Mouse (Mus musculus): ENCODE data around the gene Ofcc1. TPM values are rescaled to one million over a fixed set of nuclear protein-coding genes. Genes with fewer than 3 reads are reported as not detected.

The Ofcc1 gene
- polyA plus RNA-seq, 1 experiment from 2014 or later: not detected

DNA sequence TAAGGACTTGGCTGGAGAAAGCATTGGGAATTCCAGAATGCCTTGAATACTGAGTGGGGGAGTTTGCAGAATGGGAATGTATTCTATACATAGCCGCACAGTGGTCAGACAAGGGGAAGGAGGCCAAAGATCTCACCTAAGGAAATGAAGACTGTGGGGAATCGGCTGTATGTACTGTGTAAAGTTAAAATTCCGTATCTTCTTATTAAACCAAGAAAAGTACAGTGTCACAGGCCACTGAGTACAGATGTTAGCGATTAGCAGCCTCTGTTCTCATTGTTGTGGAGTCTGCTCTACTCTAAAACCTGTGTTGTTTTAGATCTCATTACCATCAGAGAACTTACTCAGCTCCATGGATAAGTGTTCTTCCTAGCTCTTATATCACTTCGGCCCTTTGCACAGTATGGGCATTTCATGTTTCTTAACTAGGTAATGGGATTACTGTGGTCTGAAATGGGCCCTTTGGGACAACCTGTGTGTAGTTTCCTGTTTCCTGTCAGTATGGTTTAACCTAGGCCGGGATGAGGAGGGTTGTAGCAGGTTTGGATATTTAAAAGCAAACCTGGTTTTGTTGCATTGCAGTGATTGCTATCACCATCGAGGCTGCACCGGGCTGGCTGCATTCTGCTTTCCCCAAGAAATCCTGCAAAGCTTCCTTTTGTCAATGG is 392.8 kb downstream of the Ofcc1 start:
- no peaks in the 10 kb centered on the region for H3K36me3 ChIP-seq
- no peak overlapping the region for H3K4me3 ChIP-seq
- H3K27ac ChIP-seq: no peak overlapping the region
- WGBS: 38% methylated on average over 8 of the region's 8 CpGs
- no peak overlapping the region for H3K9ac ChIP-seq
- H3K9me3 ChIP-seq: no peaks in the 10 kb centered on the region
- no peak overlapping the region for H3K4me2 ChIP-seq (replicated peaks)
- no peaks in the 10 kb centered on the region for H3K27me3 ChIP-seq
- ATAC-seq (ENCODE audit: insufficient number of reproducible peaks, insufficient read depth, low FRiP score, low TSS enrichment): no peak
- 0 out of 2 replicates have a peak, but pooled peaks cover 8% of the 10 kb centered on the region for H3K4me1 ChIP-seq

DNA sequence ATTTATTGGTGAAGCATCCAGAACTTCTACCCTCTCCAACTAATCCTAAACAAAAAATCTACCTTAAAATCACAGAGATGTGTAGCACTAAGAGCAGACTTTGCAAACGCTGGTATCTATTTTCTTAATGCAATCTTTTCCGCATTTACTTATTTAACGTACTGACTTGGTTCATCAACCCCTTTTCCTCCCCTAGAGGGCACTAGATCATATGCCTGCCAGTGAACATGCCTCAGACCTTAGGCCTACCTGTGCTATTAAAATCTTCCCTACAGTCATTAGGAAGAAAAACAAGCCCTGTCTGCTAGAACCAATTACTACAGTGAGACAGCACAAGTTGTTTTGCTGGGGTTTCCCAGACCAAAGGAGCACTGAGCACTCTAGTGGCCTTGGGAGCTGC is 404.0 kb downstream of the Ofcc1 start:
- no peak overlapping the region for H3K4me2 ChIP-seq (replicated peaks)
- no peaks in the 10 kb centered on the region for H3K36me3 ChIP-seq
- ATAC-seq (ENCODE audit: insufficient number of reproducible peaks, insufficient read depth, low FRiP score, low TSS enrichment): no peak
- 60% methylated on average over 3 of the region's 3 CpGs for WGBS
- H3K27me3 ChIP-seq: no peaks in the 10 kb centered on the region; the same call in 1 of the 2 replicates
- no peak overlapping the region for H3K4me3 ChIP-seq
- H3K9ac ChIP-seq: no peak overlapping the region
- no peaks in the 10 kb centered on the region for H3K4me1 ChIP-seq
- H3K9me3 ChIP-seq: no peaks in the 10 kb centered on the region
- no peak overlapping the region for H3K27ac ChIP-seq

DNA sequence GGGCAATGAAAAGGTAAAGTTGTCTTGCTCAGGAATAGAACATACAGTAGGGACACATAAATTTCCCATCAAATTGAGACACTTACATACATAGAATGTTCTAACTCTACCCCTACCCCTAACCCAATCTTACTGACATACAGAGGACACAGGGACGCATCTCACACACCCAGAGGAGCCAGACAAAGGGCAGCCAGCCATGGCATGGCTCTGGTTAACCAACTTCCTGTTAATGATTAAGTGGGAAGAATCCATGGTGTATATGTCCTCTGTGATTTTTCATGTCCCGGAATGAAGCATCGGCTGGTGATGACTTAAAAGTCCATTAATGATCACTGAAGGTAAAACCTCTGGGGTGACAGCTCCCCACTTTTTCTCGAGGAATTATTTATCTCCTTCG is 405.2 kb downstream of the Ofcc1 start:
- ATAC-seq (ENCODE audit: insufficient number of reproducible peaks, insufficient read depth, low FRiP score, low TSS enrichment): no peak
- Histone ChIP-seq H3K36me3 (no peaks in the 10 kb centered on the region), H3K4me2 (replicated peaks) (no peak overlapping the region), H3K27me3 (no peaks in the 10 kb centered on the region; the same call in 1 of the 2 replicates), H3K9me3 (no peaks in the 10 kb centered on the region), H3K4me3 (no peak overlapping the region), H3K9ac (no peak overlapping the region), H3K4me1 (no peaks in the 10 kb centered on the region), H3K27ac (no peak overlapping the region)
- 84% methylated on average over 5 of the region's 5 CpGs for WGBS

Data from embryonic facial prominence, embryonic 12.5 days (tissue).